Mouse (Mus musculus) lung, embryonic 16.5 days (tissue): ENCODE results near the gene Pdgfa. TPM values are rescaled to one million over a fixed set of nuclear protein-coding genes. Genes with fewer than 3 reads are reported as not detected.

Experiments used
- ATAC-seq: fragments of 200-750 bp; cut with Nextera tagmentation; 2 replicates; pipeline ENCODE4 v1.8.0; 2017; ENCODE audit warnings: low read depth, mild to moderate bottlenecking, moderate library complexity
- H3K27ac ChIP-seq: fragments of 300-500 bp; sonication (generic); 2 replicates; pipeline ENCODE4 v1.5.1; 2014; ENCODE audit warnings: mild to moderate bottlenecking, control low read depth, low read length
- H3K27me3 ChIP-seq: fragments of 300-500 bp; sonication (generic); 2 replicates; pipeline ENCODE4 v1.6.1; 2014; ENCODE audit warnings: low read depth, low read length, mixed read lengths; ENCODE audit not compliant: control insufficient read depth, insufficient read depth
- H3K36me3 ChIP-seq: fragments of 300-500 bp; sonication (generic); 2 replicates; pipeline ENCODE4 v1.6.1; 2014; ENCODE audit warnings: low read length; ENCODE audit not compliant: control insufficient read depth, insufficient read depth
- H3K4me1 ChIP-seq: fragments of 300-500 bp; sonication (generic); replicated peaks from 2 replicates; pipeline ENCODE4 v1.6.1; 2014; ENCODE audit warnings: low read length, mixed read lengths; ENCODE audit not compliant: control insufficient read depth, insufficient read depth
- H3K4me2 ChIP-seq: fragments of 300-500 bp; sonication (generic); 2 replicates; pipeline ENCODE4 v1.6.1; 2014; ENCODE audit warnings: low read depth, low read length, control low read depth
- H3K4me3 ChIP-seq: fragments of 300-500 bp; sonication (generic); 2 replicates; pipeline ENCODE4 v1.5.1; 2014; ENCODE audit warnings: mild to moderate bottlenecking, low read length, control low read depth
- H3K9ac ChIP-seq: fragments of 300-500 bp; sonication (generic); 2 replicates; pipeline ENCODE4 v1.6.1; 2014; ENCODE audit warnings: low read length, control low read depth
- H3K9me3 ChIP-seq: fragments of 300-500 bp; sonication (generic); 2 replicates; pipeline ENCODE4 v1.6.1; 2016; ENCODE audit warnings: low read length; ENCODE audit not compliant: control insufficient read depth
- WGBS: fragments of 180-500 bp; shearing (Covaris S2); extraction: QIAGEN DNeasy Blood & Tissue Kit; methylation state at CpG from one replicate; pipeline ENCODE4 v1.1.7; 2014; 5-methylcytosine and 5-hydroxymethylcytosine counted together
- polyA plus RNA-seq: library from polyadenylated mRNA; unstranded; fragments of >200 nt; fragmentation: Nextera tagmentation; extraction: Ambion mirVana; gene quantifications from 2 replicates; pipeline ENCODE4 v1.2.1, GENCODE M21; 2015

The Pdgfa gene
- polyA plus RNA-seq, 1 experiment from 2014 or later = 56.7 TPM

- no peak overlapping the region for H3K9ac ChIP-seq
- no peak overlapping the region for H3K4me2 ChIP-seq
- H3K36me3 ChIP-seq = no peaks in the 10 kb centered on the region
- no peak overlapping the region for H3K27ac ChIP-seq
- no peaks in the 10 kb centered on the region for H3K9me3 ChIP-seq
- no peaks in the 10 kb centered on the region for H3K27me3 ChIP-seq
- no peak for ATAC-seq
- no peak overlapping the region for H3K4me3 ChIP-seq
- H3K4me1 ChIP-seq = peaks cover 16% of the 10 kb centered on the region
- 65% methylated on average over 8 of the region's 8 CpGs for WGBS
Measured at GRCm38 (mm10) chr5:138936399-138937089, 60.6 kb downstream of the Pdgfa start.

- no peak overlapping the region for H3K27ac ChIP-seq
- peak; percentile 47 for ATAC-seq
- no peaks in the 10 kb centered on the region for H3K27me3 ChIP-seq
- H3K4me3 ChIP-seq = no peak overlapping the region
- WGBS = 22% methylated on average over 6 of the region's 6 CpGs
- H3K9ac ChIP-seq = no peak overlapping the region
- H3K4me1 ChIP-seq = peaks cover 22% of the 10 kb centered on the region
- no peaks in the 10 kb centered on the region for H3K9me3 ChIP-seq
- H3K36me3 ChIP-seq = no peaks in the 10 kb centered on the region
- H3K4me2 ChIP-seq = no peak overlapping the region
Measured at GRCm38 (mm10) chr5:138934540-138934939, 62.6 kb downstream of the Pdgfa start.

- H3K27me3 ChIP-seq = no peaks in the 10 kb centered on the region
- H3K27ac ChIP-seq = no peak overlapping the region
- no peak overlapping the region for H3K4me3 ChIP-seq
- no peak for ATAC-seq
- no peak overlapping the region for H3K4me2 ChIP-seq
- H3K9ac ChIP-seq = no peak overlapping the region
- peaks cover 22% of the 10 kb centered on the region for H3K4me1 ChIP-seq
- H3K9me3 ChIP-seq = no peaks in the 10 kb centered on the region
- 17% methylated on average over 18 of the region's 18 CpGs for WGBS
- no peaks in the 10 kb centered on the region for H3K36me3 ChIP-seq
Measured at GRCm38 (mm10) chr5:138932460-138933432, 64.4 kb downstream of the Pdgfa start.

- no peak overlapping the region for H3K4me2 ChIP-seq
- WGBS = 33% methylated on average over 13 of the region's 13 CpGs
- H3K4me1 ChIP-seq = peaks cover 22% of the 10 kb centered on the region
- H3K4me3 ChIP-seq = no peak overlapping the region
- H3K27ac ChIP-seq = no peak overlapping the region
- H3K9me3 ChIP-seq = no peaks in the 10 kb centered on the region
- no peak overlapping the region for H3K9ac ChIP-seq
- H3K36me3 ChIP-seq = no peaks in the 10 kb centered on the region
- H3K27me3 ChIP-seq = no peaks in the 10 kb centered on the region
- no peak for ATAC-seq
Measured at GRCm38 (mm10) chr5:138931836-138932235, 65.3 kb downstream of the Pdgfa start.

- no peaks in the 10 kb centered on the region for H3K27me3 ChIP-seq
- no peak overlapping the region for H3K4me2 ChIP-seq
- no peak overlapping the region for H3K4me3 ChIP-seq
- 38% methylated on average over 10 of the region's 10 CpGs for WGBS
- no peaks in the 10 kb centered on the region for H3K9me3 ChIP-seq
- peak overlapping the region; percentile 39; the same call in 1 of the 2 replicates for H3K9ac ChIP-seq
- no peak overlapping the region for H3K27ac ChIP-seq
- peak; percentile 43; the same call in 1 of the 2 replicates for ATAC-seq
- H3K4me1 ChIP-seq = peaks cover 22% of the 10 kb centered on the region
- no peaks in the 10 kb centered on the region for H3K36me3 ChIP-seq
Measured at GRCm38 (mm10) chr5:138929879-138930507, 67.2 kb downstream of the Pdgfa start.

Other genes with a start within 250 kb of the Pdgfa start
- gene Fam20c, start 242.9 kb downstream of the Pdgfa start, polyA plus RNA-seq = 4.0 and 5.6 TPM in 2 replicates
- gene Gm5294, start 177.3 kb downstream of the Pdgfa start, polyA plus RNA-seq = not detected in 2 replicates
- 17.3 and 17.4 TPM in 2 replicates for gene Prkar1b, start 152.6 kb upstream of the Pdgfa start, polyA plus RNA-seq
- 4.8 and 5.8 TPM in 2 replicates for gene Dnaaf5, start 152.9 kb upstream of the Pdgfa start, polyA plus RNA-seq
- 56.0 and 56.5 TPM in 2 replicates for gene Sun1, start 203.3 kb upstream of the Pdgfa start, polyA plus RNA-seq